Mouse (Mus musculus): ENCODE measurements around the gene Smim5. TPM values are rescaled to one million over a fixed set of nuclear protein-coding genes. Genes with fewer than 3 reads are reported as not detected.

Gene Smim5
- polyA plus RNA-seq, 1 experiment from 2014 or later = 0.27 TPM

GRCm38 (mm10) chr11:115954712-115955111 is 54.9 kb downstream of the Smim5 start:
- 90% methylated on average over 5 of the region's 5 CpGs for WGBS
- no peak for DNase-seq (ENCODE audit: low spot score, missing footprints)

DNA sequence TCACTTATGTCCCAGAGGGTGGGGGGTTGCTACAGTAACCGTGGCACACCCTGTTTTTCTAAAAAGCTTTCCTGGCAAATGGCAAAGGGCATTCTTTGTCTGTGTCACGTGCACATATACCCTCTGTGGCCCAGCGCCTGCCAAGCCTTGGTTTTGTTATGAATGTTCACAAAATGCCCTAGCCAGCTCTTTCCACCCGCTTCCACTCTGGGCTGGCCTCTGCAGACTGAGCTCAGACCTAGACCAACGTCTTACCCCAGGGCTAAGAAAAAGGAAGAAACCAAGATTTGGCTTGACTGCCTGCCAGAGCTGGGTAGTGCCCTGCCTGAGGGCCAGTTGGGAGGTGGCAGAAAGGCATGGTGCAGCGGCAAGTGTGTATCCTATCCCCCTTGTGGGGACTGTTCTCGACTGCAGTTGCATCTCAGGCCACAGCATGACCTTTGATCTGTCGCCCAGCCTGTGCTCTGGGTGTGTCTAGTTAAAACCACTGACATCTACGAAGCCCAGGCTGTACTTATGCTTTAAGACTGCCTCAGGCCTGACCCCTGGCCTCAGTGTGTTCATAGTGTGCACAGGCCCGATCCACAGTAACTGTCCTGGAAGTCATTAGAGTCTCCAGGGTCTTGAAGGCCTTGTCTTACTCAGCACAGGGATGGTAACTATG is 55.6 kb downstream of the Smim5 start:
- H3K27me3 ChIP-seq (ENCODE audit: control insufficient read depth, insufficient read depth, low read length) = no peaks in the 10 kb centered on the region
- 75% methylated on average over 10 of the region's 10 CpGs for WGBS
- H3K9ac ChIP-seq (ENCODE audit: low read length) = no peak overlapping the region
- no peak overlapping the region for H3K27ac ChIP-seq (ENCODE audit: low read depth, low read length)
- no peak for ATAC-seq (ENCODE audit: low FRiP score)
- H3K4me1 ChIP-seq (ENCODE audit: control insufficient read depth, insufficient read depth, low read length) = peaks cover 10% of the 10 kb centered on the region
- H3K4me2 ChIP-seq = no peak overlapping the region
- H3K36me3 ChIP-seq (ENCODE audit: control insufficient read depth, insufficient read depth, low read length) = peaks cover 19% of the 10 kb centered on the region
- no peaks in the 10 kb centered on the region for H3K9me3 ChIP-seq (ENCODE audit: control insufficient read depth, low read length)
- H3K4me3 ChIP-seq (ENCODE audit: low read depth, low read length) = no peak overlapping the region
- DNase-seq (ENCODE audit: low spot score, missing footprints) = no peak

More at GRCm38 (mm10) chr11:115954712-115955111, 54.9 kb downstream of the Smim5 start:
- Histone ChIP-seq H3K4me3 (ENCODE audit: low read depth, low read length) (no peak overlapping the region), H3K9ac (ENCODE audit: low read length) (no peak overlapping the region), H3K4me1 (ENCODE audit: control insufficient read depth, insufficient read depth, low read length) (peaks cover 10% of the 10 kb centered on the region), H3K27me3 (ENCODE audit: control insufficient read depth, insufficient read depth, low read length) (no peaks in the 10 kb centered on the region), H3K4me2 (no peak overlapping the region), H3K36me3 (ENCODE audit: control insufficient read depth, insufficient read depth, low read length) (peaks cover 15% of the 10 kb centered on the region), H3K9me3 (ENCODE audit: control insufficient read depth, low read length) (no peaks in the 10 kb centered on the region), H3K27ac (ENCODE audit: low read depth, low read length) (no peak overlapping the region)
- no peak for ATAC-seq (ENCODE audit: low FRiP score)

Other genes starting within 250 kb of the Smim5 start
- gene Grb2, start 191.4 kb upstream of the Smim5 start, polyA plus RNA-seq (2014; fragmentation: Nextera tagmentation; extraction: Ambion mirVana) = 74.3 and 77.7 TPM in 2 replicates
- 15.1 and 16.7 TPM in 2 replicates for gene Tmem94, start 134.5 kb upstream of the Smim5 start, polyA plus RNA-seq (2014; fragmentation: Nextera tagmentation; extraction: Ambion mirVana)
- gene Caskin2, start 86.3 kb upstream of the Smim5 start, polyA plus RNA-seq (2014; fragmentation: Nextera tagmentation; extraction: Ambion mirVana) = 10.4 and 11.7 TPM in 2 replicates
- gene Tsen54, start 85.2 kb upstream of the Smim5 start, polyA plus RNA-seq (2014; fragmentation: Nextera tagmentation; extraction: Ambion mirVana) = 20.8 and 21.7 TPM in 2 replicates
- gene Llgl2, start 75.9 kb upstream of the Smim5 start, polyA plus RNA-seq (2014; fragmentation: Nextera tagmentation; extraction: Ambion mirVana) = 2.4 and 2.5 TPM in 2 replicates
- gene Myo15b, start 41.6 kb upstream of the Smim5 start, polyA plus RNA-seq (2014; fragmentation: Nextera tagmentation; extraction: Ambion mirVana) = not detected in 2 replicates
- 0.46 TPM in 1 of 2 replicates, not detected in the other for gene Smim6, start 12.1 kb downstream of the Smim5 start, polyA plus RNA-seq (2014; fragmentation: Nextera tagmentation; extraction: Ambion mirVana)
- gene Sap30bp, start 33.3 kb downstream of the Smim5 start, polyA plus RNA-seq (2014; fragmentation: Nextera tagmentation; extraction: Ambion mirVana) = 58.3 and 61.5 TPM in 2 replicates
- 16.1 and 18.4 TPM in 2 replicates for gene Recql5, start 33.5 kb downstream of the Smim5 start, polyA plus RNA-seq (2014; fragmentation: Nextera tagmentation; extraction: Ambion mirVana)
- gene Itgb4, start 74.7 kb downstream of the Smim5 start, polyA plus RNA-seq (2014; fragmentation: Nextera tagmentation; extraction: Ambion mirVana) = 0.23 and 0.25 TPM in 2 replicates
- gene Galk1, start 112.8 kb downstream of the Smim5 start, polyA plus RNA-seq (2014; fragmentation: Nextera tagmentation; extraction: Ambion mirVana) = 82.5 and 93.4 TPM in 2 replicates
- gene H3f3b, start 128.0 kb downstream of the Smim5 start, polyA plus RNA-seq (2014; fragmentation: Nextera tagmentation; extraction: Ambion mirVana) = 1,982 and 2,171 TPM in 2 replicates
- gene Unk, start 130.4 kb downstream of the Smim5 start, polyA plus RNA-seq (2014; fragmentation: Nextera tagmentation; extraction: Ambion mirVana) = 23.4 and 24.1 TPM in 2 replicates
- 0.82 and 1.1 TPM in 2 replicates for gene Unc13d, start 178.0 kb downstream of the Smim5 start, polyA plus RNA-seq (2014; fragmentation: Nextera tagmentation; extraction: Ambion mirVana)
- 84.9 and 86.8 TPM in 2 replicates for gene Wbp2, start 187.0 kb downstream of the Smim5 start, polyA plus RNA-seq (2014; fragmentation: Nextera tagmentation; extraction: Ambion mirVana)
- 2.7 TPM in 2 replicates for gene Trim47, start 227.2 kb downstream of the Smim5 start, polyA plus RNA-seq (2014; fragmentation: Nextera tagmentation; extraction: Ambion mirVana)
- gene Trim65, start 231.2 kb downstream of the Smim5 start, polyA plus RNA-seq (2014; fragmentation: Nextera tagmentation; extraction: Ambion mirVana) = 1.3 TPM in 2 replicates
- 96.3 and 97.0 TPM in 2 replicates for gene Mrpl38, start 238.9 kb downstream of the Smim5 start, polyA plus RNA-seq (2014; fragmentation: Nextera tagmentation; extraction: Ambion mirVana)

All from midbrain, embryonic 11.5 days (tissue).